Mouse (Mus musculus) thymus, adult 2 months (tissue): ENCODE data around the gene Fgfr1op.

Experiments
- CTCF ChIP-seq: fragments of 200-500 bp; IDR thresholded peaks from 2 replicates; pipeline ENCODE4 v1.5.1; 2012; ENCODE audit warnings: mild to moderate bottlenecking, control low read depth, low read length, moderate library complexity, borderline replicate concordance; ENCODE audit not compliant: control insufficient read depth, poor library complexity, insufficient read depth; ENCODE audit errors: extremely low read depth
- POLR2A ChIP-seq: fragments of 200-500 bp; IDR thresholded peaks from 2 replicates; pipeline ENCODE4 v1.6.1; 2012; ENCODE audit warnings: mild to moderate bottlenecking, low read length, control low read depth, moderate library complexity; ENCODE audit not compliant: control insufficient read depth, poor library complexity, insufficient read depth; ENCODE audit errors: extremely low read depth

DNA sequence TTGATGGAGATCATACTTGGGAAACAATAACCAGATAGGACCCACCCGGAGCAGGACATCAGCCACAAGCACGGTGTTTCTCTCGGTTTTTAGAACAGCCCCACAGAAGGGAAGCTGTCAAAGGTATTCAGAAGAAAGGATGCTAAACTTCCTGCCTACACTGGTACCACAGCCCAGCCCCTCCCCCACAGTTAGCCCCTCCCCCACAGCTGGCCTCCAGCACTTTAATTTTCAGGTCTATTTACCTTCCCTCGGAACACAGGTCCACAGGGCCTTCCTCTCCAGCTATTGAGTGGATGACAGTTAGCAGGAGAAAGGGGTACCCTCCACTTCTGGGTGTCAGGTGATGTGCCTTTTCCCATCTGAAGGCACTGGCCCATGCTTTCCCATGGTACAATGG lies 75.2 kb downstream of the Fgfr1op start:
- no peak for TF ChIP-seq POLR2A
- no peak for TF ChIP-seq CTCF
